Mouse (Mus musculus): ENCODE results near the gene Adh6b. TPM values are rescaled to one million over a fixed set of nuclear protein-coding genes. Genes with fewer than 3 reads are reported as not detected.
A peak's percentile ranks its signal among the peaks of the same experiment; 100 is the strongest.

Adh6b gene
- 1.2 and 1.3 TPM in 2 replicates for polyA plus RNA-seq (2015; fragmentation: Nextera tagmentation; extraction: Ambion mirVana)

DNA sequence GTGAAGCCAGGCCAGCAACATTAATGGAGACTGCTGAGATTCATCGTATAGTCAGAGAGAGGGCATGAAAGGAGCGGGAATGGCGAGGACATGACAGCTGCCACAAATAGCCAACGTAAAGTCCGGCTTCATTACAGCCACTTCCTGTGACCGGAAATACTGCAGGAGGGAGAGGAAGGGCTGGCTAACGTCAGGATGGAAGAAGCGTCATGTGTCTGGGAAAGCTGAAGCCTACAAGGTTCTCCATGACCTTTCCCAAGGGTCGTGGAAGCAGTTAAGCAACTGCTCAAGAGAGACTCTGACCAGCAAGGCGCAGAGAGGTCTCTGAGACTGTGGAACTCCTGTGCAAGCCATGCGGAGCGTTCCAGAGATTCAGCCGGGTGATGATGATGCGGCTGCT lies at the start of gene Adh6b:
Adh6b (plus strand) TSS at position 305 of the 400 bp plus-strand sequence.
- H3K27ac ChIP-seq (replicated peaks): no peak within 1 kb of the TSS

DNA sequence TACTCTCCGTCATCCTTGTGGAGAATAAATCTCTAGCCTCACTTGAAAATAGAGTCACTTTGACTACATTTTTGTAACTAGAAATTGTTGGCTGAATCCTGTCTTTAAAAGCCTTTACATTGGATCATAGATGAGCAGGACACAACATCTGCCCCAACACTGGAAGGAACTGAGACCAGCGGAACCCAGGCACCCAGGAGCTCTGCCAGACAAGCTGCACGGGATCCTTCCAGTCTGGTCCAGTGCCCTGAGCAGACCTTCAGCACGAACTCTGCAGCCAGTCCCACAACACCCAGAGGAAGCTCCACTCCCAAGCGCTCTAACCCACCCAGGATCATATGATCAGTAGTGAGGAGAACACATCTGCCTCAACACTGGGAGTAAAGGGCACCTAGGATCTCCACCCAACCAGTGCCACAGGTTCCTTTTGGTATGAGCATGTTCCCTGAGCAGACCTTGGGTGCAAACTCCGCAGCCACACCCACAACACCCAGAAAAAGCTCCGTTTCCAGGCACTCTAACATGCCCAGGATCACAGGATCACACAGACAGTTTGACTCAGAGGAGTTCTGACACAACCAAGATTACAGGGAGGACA lies 48.2 kb upstream of the Adh6b start:
- Histone ChIP-seq H3K36me3 (no peaks in the 10 kb centered on the region), H3K27me3 (no peaks in the 10 kb centered on the region), H3K9ac (no peak overlapping the region), H3K4me1 (no peaks in the 10 kb centered on the region), H3K27ac (replicated peaks) (no peak overlapping the region), H3K9me3 (replicated peaks) (peaks cover 8% of the 10 kb centered on the region; the same call in 1 of the 2 replicates), H3K4me2 (replicated peaks) (no peak overlapping the region), H3K4me3 (replicated peaks) (no peak overlapping the region)
- ATAC-seq (ENCODE audit: insufficient number of reproducible peaks, low FRiP score, low TSS enrichment, low read depth): no peak
- WGBS: 86% methylated on average over 7 of the region's 7 CpGs

More for the DNA sequence above, at the start of gene Adh6b:
- H3K4me3 ChIP-seq (replicated peaks): no peak within 1 kb of the TSS
- ATAC-seq (ENCODE audit: insufficient number of reproducible peaks, low FRiP score, low TSS enrichment, low read depth): no peak
- H3K9me3 ChIP-seq (replicated peaks): no peaks in the 10 kb centered on the region
- no peak within 1 kb of the TSS for H3K4me2 ChIP-seq (replicated peaks)
- no peaks in the 10 kb centered on the region for H3K36me3 ChIP-seq
- H3K9ac ChIP-seq: no peak within 1 kb of the TSS
- WGBS: 77% methylated on average over 14 of the region's 14 CpGs
- no peaks in the 10 kb centered on the region for H3K27me3 ChIP-seq
- no peaks in the 10 kb centered on the region for H3K4me1 ChIP-seq

DNA sequence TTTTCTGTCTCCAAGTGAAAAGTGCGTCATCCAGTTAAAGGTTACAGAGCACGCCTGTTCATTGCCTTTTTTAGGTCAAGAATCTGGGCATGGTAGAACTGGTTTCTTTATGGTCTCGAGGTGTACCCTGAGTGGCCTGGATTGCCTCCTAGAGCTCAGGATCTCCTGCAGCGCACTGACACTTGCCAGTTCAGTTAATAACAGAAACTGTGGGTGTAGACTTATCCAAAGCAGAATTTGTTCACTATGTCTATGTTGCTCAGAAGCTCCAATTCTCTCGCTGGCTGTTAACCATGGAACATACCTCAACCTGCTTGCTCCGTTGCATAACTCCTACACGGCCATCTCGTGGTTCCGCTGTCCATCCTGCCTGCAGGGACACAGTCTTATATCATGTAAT lies 41.4 kb upstream of the Adh6b start:
- Histone ChIP-seq H3K4me3 (replicated peaks) (no peak overlapping the region), H3K9me3 (replicated peaks) (peaks cover 8% of the 10 kb centered on the region; the same call in 1 of the 2 replicates), H3K4me1 (0 out of 2 replicates have a peak, but pooled peaks cover 13% of the 10 kb centered on the region), H3K27me3 (no peaks in the 10 kb centered on the region), H3K36me3 (no peaks in the 10 kb centered on the region), H3K4me2 (replicated peaks) (no peak overlapping the region), H3K27ac (replicated peaks) (no peak overlapping the region), H3K9ac (no peak overlapping the region)
- 88% methylated on average over 9 of the region's 9 CpGs for WGBS
- no peak for ATAC-seq (ENCODE audit: insufficient number of reproducible peaks, low FRiP score, low TSS enrichment, low read depth)

DNA sequence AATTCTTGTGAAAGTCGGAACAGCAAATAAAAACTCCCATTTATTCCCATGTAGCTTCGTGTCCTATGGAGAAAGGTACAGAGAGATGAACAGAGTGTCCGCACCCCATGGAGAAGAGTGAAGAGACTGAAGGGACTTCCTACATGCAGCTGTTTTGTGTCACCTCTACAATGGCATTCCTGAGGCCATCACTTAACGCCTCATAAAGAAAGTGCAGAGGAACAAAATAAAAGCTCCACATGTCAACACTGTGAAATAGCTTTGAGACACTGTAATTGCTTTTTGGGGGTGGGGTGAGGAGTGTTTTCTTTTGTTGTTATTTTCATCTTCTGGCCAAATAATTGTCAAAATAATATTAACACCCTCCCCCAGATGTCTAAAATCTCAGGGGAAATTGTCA lies 38.9 kb upstream of the Adh6b start:
- Histone ChIP-seq H3K27me3 (no peaks in the 10 kb centered on the region), H3K4me1 (peaks cover 26% of the 10 kb centered on the region), H3K4me3 (replicated peaks) (no peak overlapping the region), H3K27ac (replicated peaks) (no peak overlapping the region), H3K36me3 (no peaks in the 10 kb centered on the region), H3K9ac (no peak overlapping the region), H3K9me3 (replicated peaks) (peaks cover 5% of the 10 kb centered on the region; the same call in 1 of the 2 replicates), H3K4me2 (replicated peaks) (no peak overlapping the region)
- no peak for ATAC-seq (ENCODE audit: insufficient number of reproducible peaks, low FRiP score, low TSS enrichment, low read depth)
- 68% methylated on average over 4 of the region's 4 CpGs for WGBS

DNA sequence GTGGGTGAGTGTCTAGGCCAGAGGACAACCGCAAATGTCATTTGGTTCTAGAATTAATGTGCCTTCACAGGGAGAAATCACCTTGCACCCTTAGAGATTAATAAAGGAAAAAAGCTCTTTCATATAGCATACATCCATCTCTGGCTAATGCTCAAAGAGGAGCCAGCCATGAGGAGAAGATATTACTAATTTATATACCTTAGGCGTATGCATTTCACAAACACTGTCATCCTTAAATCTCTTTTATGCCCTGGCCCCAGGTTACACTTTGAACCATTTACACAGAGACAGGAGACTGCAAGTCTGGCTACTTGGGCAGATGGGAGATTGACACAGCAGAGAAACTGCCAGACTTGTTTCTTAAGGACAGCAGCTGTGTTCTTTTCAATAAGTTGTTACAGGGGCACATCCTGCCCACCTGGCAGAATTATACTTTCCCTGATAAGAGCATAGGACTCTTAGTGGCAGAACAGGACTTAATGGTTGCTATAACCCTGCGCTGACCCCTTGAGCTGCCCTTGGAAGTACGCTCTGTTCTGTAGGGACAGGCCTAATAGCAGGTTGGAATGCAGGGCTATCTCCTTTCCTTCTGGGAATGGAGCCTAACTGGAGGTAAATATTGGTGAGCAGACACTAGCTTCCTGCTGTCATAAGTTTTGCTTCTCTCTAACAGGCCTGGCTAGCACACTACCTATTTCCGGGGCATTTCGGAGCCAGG lies 37.6 kb upstream of the Adh6b start:
- H3K36me3 ChIP-seq: no peaks in the 10 kb centered on the region
- H3K4me1 ChIP-seq: peaks cover 26% of the 10 kb centered on the region
- H3K9ac ChIP-seq: no peak overlapping the region
- H3K27me3 ChIP-seq: no peaks in the 10 kb centered on the region
- no peak overlapping the region for H3K4me2 ChIP-seq (replicated peaks)
- ATAC-seq (ENCODE audit: insufficient number of reproducible peaks, low FRiP score, low TSS enrichment, low read depth): no peak
- H3K9me3 ChIP-seq (replicated peaks): no peaks in the 10 kb centered on the region
- H3K27ac ChIP-seq (replicated peaks): peak overlapping the region; percentile 24
- H3K4me3 ChIP-seq (replicated peaks): no peak overlapping the region
- 68% methylated on average over 6 of the region's 6 CpGs for WGBS

DNA sequence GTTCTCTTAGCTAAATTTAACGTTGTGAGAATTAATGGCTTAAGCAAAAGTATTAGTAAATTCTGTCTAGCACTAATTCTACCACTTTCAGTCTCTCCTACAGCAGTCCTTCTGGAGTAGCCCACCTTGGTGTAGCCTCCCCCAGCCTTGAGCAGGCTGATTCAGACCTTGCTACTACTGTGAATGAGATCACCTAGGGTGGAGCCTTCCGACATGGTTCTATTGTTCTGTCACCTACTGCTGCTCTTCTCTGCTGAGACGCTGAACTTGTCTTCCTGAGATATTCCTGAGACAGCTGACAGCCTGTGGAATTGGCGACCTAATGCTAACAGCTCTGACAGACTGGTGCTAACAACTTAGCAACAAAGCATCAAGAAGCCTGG lies 37.1 kb upstream of the Adh6b start:
- WGBS: 52% methylated on average over 4 of the region's 4 CpGs
- H3K36me3 ChIP-seq: no peaks in the 10 kb centered on the region
- no peaks in the 10 kb centered on the region for H3K27me3 ChIP-seq
- ATAC-seq (ENCODE audit: insufficient number of reproducible peaks, low FRiP score, low TSS enrichment, low read depth): no peak
- H3K4me3 ChIP-seq (replicated peaks): no peak overlapping the region
- no peak overlapping the region for H3K4me2 ChIP-seq (replicated peaks)
- no peaks in the 10 kb centered on the region for H3K9me3 ChIP-seq (replicated peaks)
- H3K9ac ChIP-seq: no peak overlapping the region
- peak overlapping the region; percentile 24; the same call in 1 of the 2 replicates for H3K27ac ChIP-seq (replicated peaks)
- H3K4me1 ChIP-seq: peaks cover 26% of the 10 kb centered on the region

DNA sequence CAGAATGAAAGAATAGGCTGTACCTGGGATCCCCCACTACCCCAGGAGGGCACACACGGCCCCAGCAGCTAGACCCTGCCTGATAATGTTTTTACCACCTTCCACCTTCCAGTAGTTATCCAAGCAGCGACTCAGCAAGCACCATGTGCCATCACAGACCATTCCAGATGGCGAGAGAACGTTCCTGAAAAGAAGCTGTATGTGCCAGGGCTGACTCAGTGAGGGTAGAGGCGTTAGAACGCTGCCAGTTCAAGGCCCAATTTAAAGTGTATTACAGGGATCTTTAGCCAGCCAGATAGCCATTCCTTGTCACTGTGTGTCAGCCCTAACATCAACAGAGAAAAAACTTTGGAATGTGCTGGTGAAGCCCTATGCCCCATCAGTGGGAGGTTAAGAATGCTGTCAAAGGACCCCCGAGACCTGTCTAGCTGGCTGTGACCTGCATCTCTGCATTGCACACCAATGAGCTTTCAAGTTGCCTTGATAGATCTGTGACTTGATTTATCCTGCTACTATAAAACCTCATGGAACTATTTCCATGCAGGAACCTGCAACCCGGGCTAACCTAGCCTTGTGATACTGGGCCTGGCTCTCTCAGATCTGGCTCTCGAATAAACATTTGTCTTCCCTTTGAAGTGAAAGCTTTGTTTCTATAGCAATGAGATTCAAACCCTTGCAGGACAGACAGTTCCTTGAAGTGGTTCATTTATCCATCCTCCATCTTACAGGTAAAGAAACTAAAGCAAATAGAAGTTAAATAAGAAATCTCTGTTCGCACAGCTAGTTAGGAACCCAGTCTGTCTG lies 35.9 kb upstream of the Adh6b start:
- Histone ChIP-seq H3K36me3 (no peaks in the 10 kb centered on the region), H3K9me3 (replicated peaks) (no peaks in the 10 kb centered on the region), H3K4me2 (replicated peaks) (no peak overlapping the region), H3K27ac (replicated peaks) (peak overlapping the region; percentile 58; the same call in 1 of the 2 replicates), H3K4me3 (replicated peaks) (no peak overlapping the region), H3K4me1 (peaks cover 26% of the 10 kb centered on the region), H3K27me3 (no peaks in the 10 kb centered on the region), H3K9ac (no peak overlapping the region)
- WGBS: 65% methylated on average over 10 of the region's 10 CpGs
- no peak for ATAC-seq (ENCODE audit: insufficient number of reproducible peaks, low FRiP score, low TSS enrichment, low read depth)

DNA sequence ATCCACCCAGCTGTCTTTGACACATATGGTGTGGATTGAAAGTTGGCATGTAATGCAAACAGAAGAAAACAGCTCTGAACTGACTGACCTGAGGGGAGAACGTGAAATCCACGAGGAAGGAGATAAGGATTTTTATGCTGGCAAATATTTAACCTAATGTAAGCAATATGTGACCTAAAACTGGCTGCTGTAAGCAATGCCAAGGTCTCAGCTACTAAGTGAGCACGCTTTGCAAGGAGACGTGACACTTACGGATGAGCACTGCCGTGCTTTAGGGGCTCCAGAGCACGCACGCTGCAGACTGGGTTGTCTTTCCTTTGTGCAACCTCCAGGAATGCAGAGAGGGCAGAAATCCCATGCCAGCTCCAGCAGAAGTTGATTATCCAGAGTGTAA lies 35.3 kb upstream of the Adh6b start:
- Histone ChIP-seq H3K9me3 (replicated peaks) (no peaks in the 10 kb centered on the region), H3K27me3 (no peaks in the 10 kb centered on the region), H3K9ac (no peak overlapping the region), H3K4me1 (peaks cover 26% of the 10 kb centered on the region), H3K27ac (replicated peaks) (peak overlapping the region; percentile 58; the same call in 1 of the 2 replicates), H3K4me2 (replicated peaks) (peak overlapping the region; percentile 27; the same call in 1 of the 2 replicates), H3K4me3 (replicated peaks) (no peak overlapping the region), H3K36me3 (no peaks in the 10 kb centered on the region)
- WGBS: 14% methylated on average over 8 of the region's 8 CpGs
- ATAC-seq (ENCODE audit: insufficient number of reproducible peaks, low FRiP score, low TSS enrichment, low read depth): no peak

DNA sequence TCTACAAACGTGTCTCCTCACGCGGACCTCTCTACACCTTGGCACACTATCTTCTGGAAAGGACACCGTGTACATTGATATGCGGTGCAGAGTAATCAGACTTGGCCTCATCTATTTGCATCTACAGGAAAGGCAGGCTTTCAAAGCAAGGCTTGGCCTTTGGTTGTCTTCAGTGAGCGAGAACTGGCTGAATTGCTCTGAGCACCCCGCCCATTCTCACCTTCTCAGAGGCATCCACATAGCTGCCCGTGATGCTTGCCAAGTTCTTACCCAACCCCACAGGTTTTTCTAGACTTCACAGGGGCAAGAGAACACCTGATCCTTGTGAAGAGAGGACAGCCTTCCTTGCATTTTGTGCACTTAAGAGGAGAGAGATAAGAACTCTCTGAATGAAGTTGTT lies 31.7 kb upstream of the Adh6b start:
- Histone ChIP-seq H3K9ac (no peak overlapping the region), H3K27me3 (no peaks in the 10 kb centered on the region), H3K36me3 (no peaks in the 10 kb centered on the region), H3K4me1 (peaks cover 13% of the 10 kb centered on the region), H3K9me3 (replicated peaks) (no peaks in the 10 kb centered on the region), H3K4me2 (replicated peaks) (no peak overlapping the region), H3K4me3 (replicated peaks) (no peak overlapping the region), H3K27ac (replicated peaks) (0 out of 2 replicates have a peak overlapping the region, but pooled peaks have one; percentile 53)
- WGBS: 82% methylated on average over 8 of the region's 8 CpGs
- ATAC-seq (ENCODE audit: insufficient number of reproducible peaks, low FRiP score, low TSS enrichment, low read depth): no peak

DNA sequence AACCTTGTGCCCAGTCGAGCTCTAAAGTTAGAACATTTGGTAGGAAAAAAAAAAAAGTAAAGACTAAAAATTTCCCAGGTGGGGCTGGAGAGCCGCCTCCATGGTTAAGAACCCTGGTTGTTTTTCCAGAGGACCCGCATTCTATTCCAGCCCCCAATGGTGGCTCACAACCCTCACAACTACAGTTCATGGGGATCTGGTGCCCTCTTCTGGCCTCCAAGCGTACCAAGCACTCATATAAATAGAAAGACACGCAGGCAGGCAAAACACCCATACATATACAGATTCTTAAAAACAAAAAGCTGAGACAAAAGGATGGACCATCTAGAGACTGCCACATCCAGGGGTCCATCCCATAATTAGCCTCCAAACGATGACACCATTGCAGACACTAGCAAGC lies 30.6 kb upstream of the Adh6b start:
- Histone ChIP-seq H3K9ac (no peak overlapping the region), H3K4me2 (replicated peaks) (no peak overlapping the region), H3K4me1 (peaks cover 8% of the 10 kb centered on the region), H3K9me3 (replicated peaks) (no peaks in the 10 kb centered on the region), H3K4me3 (replicated peaks) (no peak overlapping the region), H3K36me3 (no peaks in the 10 kb centered on the region), H3K27me3 (no peaks in the 10 kb centered on the region), H3K27ac (replicated peaks) (peak overlapping the region; percentile 53; the same call in 1 of the 2 replicates)
- WGBS: 88% methylated on average over 6 of the region's 6 CpGs
- ATAC-seq (ENCODE audit: insufficient number of reproducible peaks, low FRiP score, low TSS enrichment, low read depth): no peak

DNA sequence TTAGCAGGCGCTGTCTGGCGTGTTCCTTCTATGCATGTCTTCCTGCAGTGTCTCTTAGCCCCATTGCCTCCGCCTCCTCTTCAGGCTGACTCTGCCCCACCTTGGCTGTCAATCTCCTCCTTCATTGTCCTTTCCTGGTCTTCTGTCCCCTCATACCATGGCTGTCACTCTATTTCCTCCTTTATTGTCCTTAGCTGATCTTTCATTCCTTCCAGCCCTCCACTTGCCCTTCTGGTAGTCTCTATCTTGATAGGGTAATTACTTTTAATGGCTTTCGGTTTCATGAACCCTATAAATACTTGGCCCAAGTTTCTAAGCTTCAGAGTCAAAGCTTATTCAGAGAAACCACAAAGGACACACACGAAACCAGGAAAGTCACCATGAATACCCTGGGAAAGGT lies 28.6 kb upstream of the Adh6b start, which contains the start of gene Adh6a:
Adh6a (plus strand) TSS at position 322 of the 400 bp plus-strand sequence.
- Histone ChIP-seq H3K4me2 (replicated peaks) (no peak within 1 kb of the TSS), H3K27ac (replicated peaks) (no peak within 1 kb of the TSS), H3K4me1 (no peaks in the 10 kb centered on the region), H3K27me3 (no peaks in the 10 kb centered on the region), H3K9ac (no peak within 1 kb of the TSS), H3K4me3 (replicated peaks) (no peak within 1 kb of the TSS), H3K9me3 (replicated peaks) (no peaks in the 10 kb centered on the region), H3K36me3 (no peaks in the 10 kb centered on the region)
- ATAC-seq (ENCODE audit: insufficient number of reproducible peaks, low FRiP score, low TSS enrichment, low read depth): no peak
- WGBS: 87% methylated on average over 5 of the region's 5 CpGs

Data from embryonic facial prominence, embryonic 15.5 days (tissue).